Mouse (Mus musculus): Measurements from ENCODE around the gene Syngap1. TPM values are rescaled to one million over a fixed set of nuclear protein-coding genes. Genes with fewer than 3 reads are reported as not detected.

Syngap1 gene
- polyA plus RNA-seq, 1 experiment from 2014 or later: 5.9 TPM

- Histone ChIP-seq H3K4me3 (no peak overlapping the region), H3K9me3 (replicated peaks) (no peaks in the 10 kb centered on the region), H3K27me3 (no peaks in the 10 kb centered on the region), H3K27ac (no peak overlapping the region), H3K4me1 (peaks cover 8% of the 10 kb centered on the region), H3K9ac (no peak overlapping the region), H3K36me3 (ENCODE audit: poor library complexity, severe bottlenecking) (peaks cover 44% of the 10 kb centered on the region), H3K4me2 (no peak overlapping the region)
- ATAC-seq: no peak
- WGBS: 76% methylated on average over 2 of the region's 2 CpGs
Observed at GRCm38 (mm10) chr17:26981050-26981449, 40.0 kb downstream of the Syngap1 start.

- no peak overlapping the region for H3K27ac ChIP-seq
- H3K36me3 ChIP-seq (ENCODE audit: poor library complexity, severe bottlenecking): peaks cover 25% of the 10 kb centered on the region
- H3K4me2 ChIP-seq: no peak overlapping the region
- H3K27me3 ChIP-seq: no peaks in the 10 kb centered on the region
- H3K9ac ChIP-seq: no peak overlapping the region
- WGBS: 96% methylated on average over 4 of the region's 4 CpGs
- no peaks in the 10 kb centered on the region for H3K4me1 ChIP-seq
- H3K9me3 ChIP-seq (replicated peaks): no peaks in the 10 kb centered on the region
- no peak overlapping the region for H3K4me3 ChIP-seq
- ATAC-seq: no peak
Observed at GRCm38 (mm10) chr17:26983382-26983781, 42.3 kb downstream of the Syngap1 start.

GRCm38 (mm10) chr17:26985503-26986179 lies 44.6 kb downstream of the Syngap1 start:
- Histone ChIP-seq H3K9ac (no peak overlapping the region), H3K36me3 (ENCODE audit: poor library complexity, severe bottlenecking) (peaks cover 9% of the 10 kb centered on the region), H3K4me2 (no peak overlapping the region), H3K27me3 (no peaks in the 10 kb centered on the region), H3K4me3 (no peak overlapping the region), H3K9me3 (replicated peaks) (no peaks in the 10 kb centered on the region), H3K27ac (no peak overlapping the region), H3K4me1 (no peaks in the 10 kb centered on the region)
- WGBS: 92% methylated on average over 10 of the region's 10 CpGs
- no peak for ATAC-seq

GRCm38 (mm10) chr17:26990521-26990920 lies 49.5 kb downstream of the Syngap1 start:
- no peak overlapping the region for H3K27ac ChIP-seq
- no peak overlapping the region for H3K9ac ChIP-seq
- ATAC-seq: no peak
- H3K36me3 ChIP-seq (ENCODE audit: poor library complexity, severe bottlenecking): peaks cover 3% of the 10 kb centered on the region; the same call in 1 of the 2 replicates
- H3K4me3 ChIP-seq: no peak overlapping the region
- no peak overlapping the region for H3K4me2 ChIP-seq
- H3K9me3 ChIP-seq (replicated peaks): no peaks in the 10 kb centered on the region
- H3K4me1 ChIP-seq: no peaks in the 10 kb centered on the region
- H3K27me3 ChIP-seq: no peaks in the 10 kb centered on the region

GRCm38 (mm10) chr17:26994410-26994809 lies 53.4 kb downstream of the Syngap1 start:
- Histone ChIP-seq H3K27me3 (no peaks in the 10 kb centered on the region), H3K9ac (no peak overlapping the region), H3K4me2 (no peak overlapping the region), H3K9me3 (replicated peaks) (no peaks in the 10 kb centered on the region), H3K4me1 (no peaks in the 10 kb centered on the region), H3K36me3 (ENCODE audit: poor library complexity, severe bottlenecking) (no peaks in the 10 kb centered on the region), H3K27ac (no peak overlapping the region), H3K4me3 (no peak overlapping the region)
- no peak for ATAC-seq
- WGBS: 79% methylated on average over 14 of the region's 14 CpGs

GRCm38 (mm10) chr17:26995006-26995405 lies 54.0 kb downstream of the Syngap1 start:
- Histone ChIP-seq H3K27ac (no peak overlapping the region), H3K4me1 (no peaks in the 10 kb centered on the region), H3K36me3 (ENCODE audit: poor library complexity, severe bottlenecking) (no peaks in the 10 kb centered on the region), H3K9me3 (replicated peaks) (no peaks in the 10 kb centered on the region), H3K4me2 (no peak overlapping the region), H3K27me3 (no peaks in the 10 kb centered on the region), H3K4me3 (no peak overlapping the region), H3K9ac (no peak overlapping the region)
- ATAC-seq: no peak
- 80% methylated on average over 6 of the region's 6 CpGs for WGBS

GRCm38 (mm10) chr17:26995562-26995961 lies 54.5 kb downstream of the Syngap1 start:
- Histone ChIP-seq H3K27me3 (no peaks in the 10 kb centered on the region), H3K9me3 (replicated peaks) (no peaks in the 10 kb centered on the region), H3K27ac (no peak overlapping the region), H3K4me2 (no peak overlapping the region), H3K36me3 (ENCODE audit: poor library complexity, severe bottlenecking) (no peaks in the 10 kb centered on the region), H3K4me1 (no peaks in the 10 kb centered on the region), H3K9ac (no peak overlapping the region), H3K4me3 (no peak overlapping the region)
- WGBS: 77% methylated on average over 8 of the region's 8 CpGs
- no peak for ATAC-seq

GRCm38 (mm10) chr17:26997661-26998060 lies 56.6 kb downstream of the Syngap1 start:
- Histone ChIP-seq H3K4me1 (no peaks in the 10 kb centered on the region), H3K4me2 (no peak overlapping the region), H3K27me3 (no peaks in the 10 kb centered on the region), H3K27ac (no peak overlapping the region), H3K36me3 (ENCODE audit: poor library complexity, severe bottlenecking) (no peaks in the 10 kb centered on the region), H3K4me3 (no peak overlapping the region), H3K9me3 (replicated peaks) (no peaks in the 10 kb centered on the region), H3K9ac (no peak overlapping the region)
- 82% methylated on average over 4 of the region's 4 CpGs for WGBS
- no peak for ATAC-seq

- Histone ChIP-seq H3K27me3 (no peaks in the 10 kb centered on the region), H3K4me1 (no peaks in the 10 kb centered on the region), H3K9ac (no peak overlapping the region), H3K4me3 (no peak overlapping the region), H3K27ac (no peak overlapping the region), H3K36me3 (ENCODE audit: poor library complexity, severe bottlenecking) (no peaks in the 10 kb centered on the region), H3K9me3 (replicated peaks) (no peaks in the 10 kb centered on the region), H3K4me2 (no peak overlapping the region)
- WGBS: 92% methylated on average over 15 of the region's 15 CpGs
- ATAC-seq: no peak
Observed at GRCm38 (mm10) chr17:26998283-26998682, 57.2 kb downstream of the Syngap1 start.

GRCm38 (mm10) chr17:26999996-27000395 lies 58.9 kb downstream of the Syngap1 start:
- WGBS: 84% methylated on average over 12 of the region's 12 CpGs
- ATAC-seq: no peak

GRCm38 (mm10) chr17:27001151-27001550 lies 60.1 kb downstream of the Syngap1 start:
- Histone ChIP-seq H3K27me3 (no peaks in the 10 kb centered on the region), H3K9ac (no peak overlapping the region), H3K4me1 (no peaks in the 10 kb centered on the region), H3K4me2 (no peak overlapping the region), H3K9me3 (replicated peaks) (no peaks in the 10 kb centered on the region), H3K36me3 (ENCODE audit: poor library complexity, severe bottlenecking) (no peaks in the 10 kb centered on the region), H3K4me3 (no peak overlapping the region), H3K27ac (no peak overlapping the region)
- no peak for ATAC-seq
- WGBS: 72% methylated on average over 7 of the region's 7 CpGs

More at GRCm38 (mm10) chr17:26999996-27000395, 58.9 kb downstream of the Syngap1 start:
- Histone ChIP-seq H3K27ac (no peak overlapping the region), H3K4me2 (no peak overlapping the region), H3K9me3 (replicated peaks) (no peaks in the 10 kb centered on the region), H3K36me3 (ENCODE audit: poor library complexity, severe bottlenecking) (no peaks in the 10 kb centered on the region), H3K4me1 (no peaks in the 10 kb centered on the region), H3K27me3 (no peaks in the 10 kb centered on the region), H3K4me3 (no peak overlapping the region), H3K9ac (no peak overlapping the region)

- WGBS: 39% methylated on average over 6 of the region's 6 CpGs
- Histone ChIP-seq H3K9me3 (replicated peaks) (no peaks in the 10 kb centered on the region), H3K4me2 (no peak overlapping the region), H3K27me3 (no peaks in the 10 kb centered on the region), H3K9ac (no peak overlapping the region), H3K27ac (no peak overlapping the region), H3K36me3 (ENCODE audit: poor library complexity, severe bottlenecking) (no peaks in the 10 kb centered on the region), H3K4me1 (no peaks in the 10 kb centered on the region), H3K4me3 (no peak overlapping the region)
- ATAC-seq: no peak
Observed at GRCm38 (mm10) chr17:27001889-27002288, 60.8 kb downstream of the Syngap1 start.

GRCm38 (mm10) chr17:27004431-27004830 lies 63.4 kb downstream of the Syngap1 start:
- no peak for ATAC-seq
- no peaks in the 10 kb centered on the region for H3K9me3 ChIP-seq (replicated peaks)
- H3K27ac ChIP-seq: no peak overlapping the region
- no peaks in the 10 kb centered on the region for H3K4me1 ChIP-seq
- no peaks in the 10 kb centered on the region for H3K27me3 ChIP-seq
- WGBS: 40% methylated on average over 9 of the region's 9 CpGs
- no peak overlapping the region for H3K4me3 ChIP-seq
- H3K36me3 ChIP-seq (ENCODE audit: poor library complexity, severe bottlenecking): no peaks in the 10 kb centered on the region
- no peak overlapping the region for H3K9ac ChIP-seq
- no peak overlapping the region for H3K4me2 ChIP-seq
